Mouse (Mus musculus): ENCODE data around the gene Ncbp3. TPM values are rescaled to one million over a fixed set of nuclear protein-coding genes. Genes with fewer than 3 reads are reported as not detected.

Gene Ncbp3
- total RNA-seq, 2 experiments from 2014 or later = 10.6 to 11.8 TPM

GRCm38 (mm10) chr11:73018471-73019146 is 29.0 kb upstream of the Ncbp3 start, which contains the start of gene Camkk1:
Gene Camkk1 (plus strand): TSS chr11:73019008.
- peak; percentile 94 to 96 for DNase-seq (ENCODE audit: low spot score in 2 of 2)
- Histone ChIP-seq H3K27ac (peak within 1 kb of the TSS; percentile 98), H3K4me3 (peak within 1 kb of the TSS; percentile 96)
- TF ChIP-seq CTCF (conservative IDR thresholded peaks at IDR 0.05) = no peak

DNA sequence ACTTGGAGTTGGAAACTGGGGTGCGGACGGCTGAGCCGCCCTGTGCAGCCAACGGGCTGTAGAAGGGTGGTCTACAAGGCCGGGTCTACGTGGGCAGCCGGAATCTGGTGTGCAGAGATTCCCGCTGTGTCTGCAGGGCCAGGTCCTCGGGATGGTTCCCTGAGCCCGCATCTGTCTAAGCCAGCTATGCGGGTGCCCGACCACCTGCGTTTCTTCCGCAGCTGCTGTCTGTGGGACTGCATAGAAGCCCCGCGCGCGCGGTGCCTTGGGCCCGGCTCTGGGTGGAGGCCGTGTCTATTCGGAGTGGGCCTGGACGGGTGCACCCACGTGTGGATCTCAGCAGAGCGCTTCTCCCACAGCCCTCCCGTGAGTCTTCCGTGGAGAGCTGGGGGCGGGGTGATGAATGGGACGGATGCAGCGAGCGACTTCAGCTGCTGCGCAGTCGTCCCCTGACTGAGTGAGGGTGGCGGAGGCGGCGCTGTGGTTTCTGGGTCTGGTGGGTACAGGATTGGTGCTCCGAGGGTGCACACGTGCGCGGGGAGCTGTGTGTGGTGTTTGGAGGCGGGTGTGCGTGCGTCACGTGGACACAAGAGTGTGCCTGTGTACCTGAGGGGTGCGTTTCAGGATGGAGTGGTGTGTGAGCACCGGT is 28.3 kb upstream of the Ncbp3 start:
- no peak for TF ChIP-seq CTCF (conservative IDR thresholded peaks at IDR 0.05)
- peak; percentile 79 to 81 for DNase-seq (ENCODE audit: low spot score in 2 of 2)
- Histone ChIP-seq H3K27ac (peak overlapping the region; percentile 98), H3K4me3 (peak overlapping the region; percentile 96)

GRCm38 (mm10) chr11:73020953-73021800 is 26.4 kb upstream of the Ncbp3 start:
- H3K4me3 ChIP-seq = peak overlapping the region; percentile 96
- no peak for TF ChIP-seq CTCF (conservative IDR thresholded peaks at IDR 0.05)
- H3K27ac ChIP-seq = peak overlapping the region; percentile 98
- DNase-seq (ENCODE audit: low spot score in 2 of 2) = no peak

DNA sequence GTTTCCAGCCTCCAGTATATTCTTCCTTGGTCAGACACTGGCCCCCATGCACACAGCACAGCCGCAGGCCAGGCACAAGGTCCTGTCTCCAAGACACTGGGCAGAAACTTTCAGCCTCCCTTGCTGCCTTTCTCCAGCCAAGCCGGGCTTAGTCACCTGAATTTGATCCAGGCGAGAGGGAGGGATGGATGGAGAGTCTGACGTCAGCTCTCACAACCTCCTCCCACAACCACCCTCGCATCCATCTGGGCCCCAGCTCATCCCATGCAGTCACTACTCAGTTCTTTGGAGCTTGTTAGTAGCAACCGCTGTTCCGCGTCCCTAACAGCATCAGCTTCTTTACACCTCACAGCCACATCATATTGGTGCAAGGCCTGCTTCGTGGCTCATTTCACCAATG is 24.5 kb upstream of the Ncbp3 start:
- no peak for TF ChIP-seq CTCF (conservative IDR thresholded peaks at IDR 0.05)
- peak; percentile 86 to 92 for DNase-seq (ENCODE audit: low spot score in 2 of 2)
- H3K27ac ChIP-seq = peak overlapping the region; percentile 98
- peak overlapping the region; percentile 96 for H3K4me3 ChIP-seq

DNA sequence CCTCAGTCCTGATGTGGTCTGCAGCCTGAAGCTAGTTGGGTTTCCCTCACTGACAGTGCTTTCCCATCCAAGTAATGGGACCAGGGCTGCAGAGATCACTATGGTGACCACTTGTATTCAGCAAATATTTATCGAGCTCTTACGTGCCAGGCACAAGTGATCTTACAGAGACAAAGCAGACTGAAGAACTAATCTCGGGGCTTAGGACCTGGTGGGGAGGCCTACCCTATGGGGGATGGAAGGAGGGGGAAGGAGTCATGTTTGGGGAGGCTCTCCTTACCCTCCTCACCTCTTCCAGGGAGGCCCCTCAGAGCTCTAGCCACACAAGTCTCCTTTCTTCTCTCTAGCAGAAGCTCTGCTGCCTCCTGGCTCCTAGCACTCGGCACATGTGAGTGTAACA is 23.8 kb upstream of the Ncbp3 start:
- DNase-seq (ENCODE audit: low spot score in 2 of 2) = no peak
- TF ChIP-seq CTCF (conservative IDR thresholded peaks at IDR 0.05) = no peak
- Histone ChIP-seq H3K4me3 (no peak overlapping the region), H3K27ac (peak overlapping the region; percentile 98)

DNA sequence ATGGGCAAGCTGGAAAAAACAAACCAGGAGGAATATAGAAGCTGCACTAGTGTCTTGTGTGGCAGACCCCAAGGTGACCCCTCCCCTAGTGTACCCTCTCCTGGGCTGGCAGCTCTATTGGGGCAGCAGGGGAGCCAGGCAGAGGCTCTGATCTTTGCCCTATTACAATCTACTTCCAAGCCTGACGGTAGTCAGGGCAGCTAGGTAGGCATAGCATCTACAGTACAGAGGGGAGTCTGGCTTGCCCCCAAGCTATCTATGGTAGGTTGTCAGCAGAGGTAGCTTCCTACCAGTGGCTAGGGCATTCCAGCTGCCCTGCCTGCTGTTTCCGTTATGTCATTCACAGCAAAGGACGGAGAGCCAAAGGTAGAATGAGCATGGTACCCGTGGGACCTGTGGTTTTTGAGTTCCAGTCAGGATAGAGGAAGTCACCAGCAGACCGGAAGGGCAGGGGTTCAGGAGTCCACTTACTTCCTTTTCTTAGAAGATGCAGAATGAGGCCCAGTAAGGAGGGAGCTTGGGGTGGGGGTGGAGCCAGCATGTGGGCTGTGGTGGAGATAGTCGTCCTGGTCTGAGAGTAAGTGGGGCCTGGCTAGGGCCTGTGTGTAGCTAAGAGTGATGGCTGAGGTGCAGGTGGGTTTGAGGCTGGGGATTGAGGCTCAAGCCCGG is 23.2 kb upstream of the Ncbp3 start:
- no peak for TF ChIP-seq CTCF (conservative IDR thresholded peaks at IDR 0.05)
- peak overlapping the region; percentile 98 for H3K27ac ChIP-seq
- no peak overlapping the region; the same call in 1 of the 2 replicates for H3K4me3 ChIP-seq
- DNase-seq (ENCODE audit: low spot score in 2 of 2) = no peak

GRCm38 (mm10) chr11:73026961-73027360 is 20.6 kb upstream of the Ncbp3 start:
- no peak for DNase-seq (ENCODE audit: low spot score in 2 of 2)
- Histone ChIP-seq H3K4me3 (no peak overlapping the region), H3K27ac (no peak overlapping the region)
- TF ChIP-seq CTCF (conservative IDR thresholded peaks at IDR 0.05) = no peak

DNA sequence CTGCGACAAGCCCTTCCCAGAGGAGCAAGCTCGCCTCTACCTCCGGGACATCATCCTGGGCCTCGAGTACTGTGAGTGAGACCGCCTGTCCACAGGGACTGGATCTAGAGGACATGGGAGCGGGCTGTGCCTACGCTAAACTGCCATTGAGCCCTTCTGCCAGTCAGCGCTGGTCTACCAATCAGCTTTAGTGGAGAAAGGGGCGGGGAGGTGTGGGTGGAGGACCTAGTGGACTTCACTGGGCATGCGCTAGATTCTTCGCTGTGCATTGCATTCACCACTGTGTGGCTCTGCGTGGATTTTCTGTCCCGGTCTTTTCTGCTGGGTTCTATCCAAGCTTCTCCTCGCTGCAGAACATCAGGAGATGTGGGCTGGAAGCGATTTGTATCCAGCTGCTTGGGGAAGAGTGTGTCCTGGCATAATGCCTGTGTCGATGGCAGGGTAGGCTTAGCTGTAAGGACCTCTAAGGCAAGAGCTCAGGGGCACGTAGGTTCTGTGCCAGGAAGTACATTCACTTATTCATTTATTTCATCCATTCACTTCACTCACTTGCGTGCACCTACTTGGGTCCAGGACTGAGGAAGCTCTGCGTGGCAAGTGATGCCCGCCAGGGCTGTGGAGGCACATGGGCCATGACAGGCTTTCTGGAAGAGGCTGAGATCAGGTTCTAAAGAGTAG is 16.6 kb upstream of the Ncbp3 start:
- Histone ChIP-seq H3K27ac (peak overlapping the region; percentile 77), H3K4me3 (peak overlapping the region; percentile 44)
- peak; percentile 40 for TF ChIP-seq CTCF (conservative IDR thresholded peaks at IDR 0.05)
- DNase-seq (ENCODE audit: low spot score in 2 of 2) = peak; percentile 83 to 93

DNA sequence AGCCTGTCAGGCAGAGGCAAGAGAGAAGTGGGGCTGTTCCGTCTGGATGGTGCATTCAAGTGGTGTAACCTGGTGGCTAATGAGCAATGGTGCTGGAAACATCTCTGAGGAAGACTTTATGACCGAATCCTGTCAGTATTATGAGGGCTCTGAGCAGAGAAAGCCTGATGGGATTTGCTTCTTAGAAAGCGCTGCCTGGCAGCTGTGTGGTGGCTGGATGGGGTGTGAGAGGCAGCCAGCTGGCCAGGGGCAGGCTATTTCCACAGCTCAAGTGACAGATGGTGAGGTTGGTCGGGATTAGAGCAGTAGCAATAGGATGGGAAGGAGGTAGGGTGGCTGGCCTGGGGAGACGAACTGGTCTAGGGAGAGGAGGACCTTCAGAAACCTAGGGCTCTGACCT is 16.0 kb upstream of the Ncbp3 start:
- TF ChIP-seq CTCF (conservative IDR thresholded peaks at IDR 0.05) = no peak
- no peak for DNase-seq (ENCODE audit: low spot score in 2 of 2)
- peak overlapping the region; percentile 44 for H3K4me3 ChIP-seq
- H3K27ac ChIP-seq = peak overlapping the region; percentile 77

DNA sequence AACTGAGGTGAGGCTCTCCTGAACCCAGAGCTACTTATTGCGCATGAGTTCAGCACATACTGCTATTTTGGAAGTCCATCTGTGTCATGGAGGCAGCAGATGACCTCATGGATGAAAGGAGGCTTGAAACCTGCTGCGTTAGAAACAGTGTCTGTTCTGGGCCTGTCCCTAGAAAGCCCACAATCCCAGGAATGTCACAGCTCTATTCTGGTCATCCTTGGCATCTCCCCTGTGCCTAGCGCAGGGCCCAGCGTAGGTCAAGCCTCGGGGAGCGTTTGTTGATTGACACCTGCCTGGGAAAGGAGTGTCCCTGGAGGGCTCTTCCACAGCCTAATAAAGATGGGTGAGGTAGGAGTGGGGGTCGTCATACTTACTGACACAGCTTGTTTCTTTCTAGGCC is 11.5 kb upstream of the Ncbp3 start:
- peak overlapping the region; percentile 39; the same call in 1 of the 2 replicates for H3K27ac ChIP-seq
- DNase-seq (ENCODE audit: low spot score in 2 of 2) = no peak
- no peak for TF ChIP-seq CTCF (conservative IDR thresholded peaks at IDR 0.05)
- no peak overlapping the region for H3K4me3 ChIP-seq

DNA sequence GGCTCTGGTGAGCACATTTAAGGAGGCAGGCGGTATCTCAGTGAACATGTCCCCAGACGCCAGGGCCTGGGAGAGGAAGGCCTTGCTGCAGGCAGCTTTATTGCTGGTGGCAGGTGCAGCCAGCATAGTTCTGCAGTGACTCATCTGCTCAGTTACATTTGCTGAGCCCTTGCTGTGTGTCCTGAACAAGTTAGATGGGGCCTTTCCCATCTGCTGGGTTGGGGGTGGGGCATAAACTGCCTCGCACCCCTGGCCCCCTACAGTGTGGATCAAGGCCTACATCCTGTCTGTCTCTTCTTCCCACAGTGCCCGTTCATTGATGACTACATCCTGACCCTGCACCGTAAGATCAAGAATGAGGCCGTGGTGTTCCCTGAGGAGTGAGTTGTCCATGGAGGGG is 10.7 kb upstream of the Ncbp3 start:
- DNase-seq (ENCODE audit: low spot score in 2 of 2) = no peak
- Histone ChIP-seq H3K27ac (peak overlapping the region; percentile 39; the same call in 1 of the 2 replicates), H3K4me3 (no peak overlapping the region)
- peak; percentile 33; the same call in 1 of the 2 replicates for TF ChIP-seq CTCF (conservative IDR thresholded peaks at IDR 0.05)

DNA sequence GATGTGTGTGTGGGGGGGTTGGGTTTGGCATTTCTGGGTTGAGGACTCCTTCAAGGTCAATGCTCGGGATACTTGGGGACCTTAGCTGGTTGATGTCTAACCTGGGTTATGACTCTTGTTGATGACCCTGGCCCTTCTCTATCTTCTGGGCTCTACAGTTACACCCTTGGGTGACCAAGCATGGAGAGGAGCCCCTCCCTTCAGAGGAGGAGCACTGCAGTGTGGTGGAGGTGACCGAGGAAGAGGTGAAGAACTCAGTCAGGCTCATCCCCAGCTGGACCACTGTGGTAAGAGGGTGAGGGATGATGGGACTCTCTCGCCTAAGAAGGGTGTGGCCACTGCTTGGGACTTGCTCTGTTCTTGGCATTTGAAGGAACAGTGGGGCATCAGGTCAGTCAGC is 9.9 kb upstream of the Ncbp3 start:
- no peak for TF ChIP-seq CTCF (conservative IDR thresholded peaks at IDR 0.05)
- DNase-seq (ENCODE audit: low spot score in 2 of 2) = no peak
- no peak overlapping the region for H3K27ac ChIP-seq
- no peak overlapping the region for H3K4me3 ChIP-seq
